Mouse (Mus musculus) embryonic fibroblast, embryonic 13.5 days (primary cell): ENCODE measurements at regions not wholly inside any gene's neighbourhood (a gene's known extent, or its start where the extent isn't known, plus 50 kb on each side); places are given as distances from the start of the nearest gene placed in this dataset.

ENCODE experiments used
- CTCF ChIP-seq: IDR thresholded peaks from 2 replicates; pipeline ENCODE4 v1.5.1; 2011; ENCODE audit warnings: mild to moderate bottlenecking, control low read depth, low read length, moderate library complexity, borderline replicate concordance; ENCODE audit not compliant: insufficient read depth
- POLR2A ChIP-seq: IDR thresholded peaks from 2 replicates; pipeline ENCODE4 v1.6.1; 2011; ENCODE audit warnings: low read depth, mild to moderate bottlenecking, control low read depth, low read length, moderate library complexity

DNA sequence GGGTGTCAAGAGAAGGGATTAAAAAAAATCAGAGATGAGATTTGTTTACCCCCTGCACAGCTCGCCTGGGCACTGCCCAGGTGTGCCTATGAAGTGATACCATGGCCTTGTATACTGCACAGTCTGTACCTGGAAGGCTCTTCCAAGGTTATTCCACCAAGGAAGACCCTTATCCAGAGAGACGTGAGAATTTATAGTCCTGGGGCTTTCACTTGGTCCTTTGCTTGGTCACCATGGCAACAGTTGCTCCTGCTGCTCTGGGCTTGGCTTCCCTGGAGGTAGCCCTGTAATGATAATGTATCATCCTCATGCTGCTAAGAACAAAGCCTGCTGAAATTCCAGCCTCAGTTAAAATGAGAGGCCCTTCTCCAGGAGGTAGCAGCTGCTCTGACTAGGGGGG, 143.7 kb upstream of the 9630041A04Rik start:
- TF ChIP-seq POLR2A (no peak), CTCF (no peak)
